Mouse (Mus musculus): ENCODE data around the gene Pclaf. TPM values are rescaled to one million over a fixed set of nuclear protein-coding genes. Genes with fewer than 3 reads are reported as not detected.

Pclaf gene
- polyA plus RNA-seq (2015; fragmentation: Nextera tagmentation; extraction: Ambion mirVana), result 11.8 and 13.6 TPM in 2 replicates

DNA sequence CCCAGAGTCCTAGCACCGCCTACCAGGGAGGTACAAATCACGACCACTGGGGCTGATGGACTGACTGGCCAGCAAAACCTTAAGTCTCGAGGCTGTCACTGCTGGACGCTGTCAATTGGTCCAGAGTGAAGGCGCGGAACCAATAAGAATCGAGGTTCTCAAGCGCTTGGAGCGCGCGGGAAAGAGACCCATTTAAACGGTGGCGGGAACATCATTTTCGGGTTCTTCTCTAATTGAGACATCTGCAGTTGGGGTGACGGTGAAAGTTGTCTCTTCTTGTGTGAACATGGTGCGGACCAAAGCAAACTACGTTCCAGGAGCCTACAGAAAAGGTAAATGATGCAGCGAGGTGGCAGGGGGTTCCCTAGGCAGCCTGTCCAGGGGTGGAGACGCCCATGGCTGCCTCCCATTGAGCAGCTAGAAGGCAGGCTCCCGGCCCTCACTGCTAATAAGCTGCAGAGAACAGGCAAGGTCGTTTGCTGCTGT is at the start of gene Pclaf:
Gene Pclaf, plus strand, starts transcription at position 95 of the 486 bp plus-strand sequence.

DNA sequence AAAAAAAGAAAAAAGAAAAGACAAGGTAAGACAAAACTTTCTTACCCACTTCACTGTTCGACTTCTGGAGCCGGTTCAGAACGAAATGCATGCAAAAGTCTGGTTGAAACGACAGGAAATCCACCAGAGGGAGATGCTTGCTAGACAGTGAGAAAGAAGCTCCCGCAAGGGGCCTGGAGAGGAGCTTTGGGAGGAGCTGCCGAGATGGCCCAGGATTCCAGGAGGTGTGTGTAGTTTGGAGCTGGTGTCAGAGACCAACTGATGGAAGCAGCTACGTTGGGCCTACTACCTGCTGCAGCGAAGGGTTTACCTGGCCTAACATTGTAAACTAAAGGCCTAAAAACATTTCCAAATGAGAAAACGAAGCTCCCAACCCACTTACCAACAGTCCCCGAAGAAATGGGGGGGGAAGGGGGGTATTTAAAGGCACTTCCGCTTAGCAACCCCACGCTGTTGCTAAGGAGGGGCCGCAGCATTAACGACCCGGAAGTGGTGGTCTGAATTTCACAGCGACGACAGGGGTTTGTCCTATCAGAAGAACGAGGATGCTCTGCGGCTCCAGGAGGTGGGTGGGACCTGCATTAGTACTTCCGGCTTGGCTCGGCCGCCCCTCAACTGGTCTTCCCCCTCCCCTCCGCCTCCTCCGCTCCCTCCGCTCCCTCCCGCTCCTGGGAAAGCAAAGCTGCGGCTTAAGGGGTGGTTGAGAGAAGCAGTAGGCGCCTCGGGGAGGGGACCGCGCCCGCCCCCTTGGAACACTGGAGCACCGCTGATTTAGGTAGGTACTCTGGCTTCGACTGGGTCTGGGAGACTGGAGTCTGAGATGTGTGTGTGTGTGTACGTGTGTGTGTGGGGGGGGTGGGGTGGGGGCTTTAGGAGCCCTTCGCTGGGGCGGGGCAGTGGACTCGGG is 18.6 kb downstream of the Pclaf start, which contains the start of the genes Trip4 and Csnk1g1:
Gene Trip4, minus strand, starts transcription at position 401 of the 907 bp plus-strand sequence.
Gene Csnk1g1, plus strand, starts transcription at position 531 of the 907 bp plus-strand sequence.

Other genes with a start within 250 kb of the Pclaf start
- 321 and 378 TPM in 2 replicates for gene Oaz2, start 222.2 kb upstream of the Pclaf start, polyA plus RNA-seq (2015; fragmentation: Nextera tagmentation; extraction: Ambion mirVana)
- gene Zfp609, start 62.7 kb upstream of the Pclaf start, polyA plus RNA-seq (2015; fragmentation: Nextera tagmentation; extraction: Ambion mirVana), result 6.0 and 6.6 TPM in 2 replicates
- gene Trip4, start 18.6 kb downstream of the Pclaf start, polyA plus RNA-seq (2015; fragmentation: Nextera tagmentation; extraction: Ambion mirVana), result 21.9 and 22.3 TPM in 2 replicates
- gene Csnk1g1, start 18.7 kb downstream of the Pclaf start, polyA plus RNA-seq (2015; fragmentation: Nextera tagmentation; extraction: Ambion mirVana), result 14.0 and 14.4 TPM in 2 replicates
- 393 and 396 TPM in 2 replicates for gene Ppib, start 170.0 kb downstream of the Pclaf start, polyA plus RNA-seq (2015; fragmentation: Nextera tagmentation; extraction: Ambion mirVana)
- 11.0 and 11.6 TPM in 2 replicates for gene Snx22, start 179.5 kb downstream of the Pclaf start, polyA plus RNA-seq (2015; fragmentation: Nextera tagmentation; extraction: Ambion mirVana)
- 57.8 and 60.4 TPM in 2 replicates for gene Snx1, start 236.3 kb downstream of the Pclaf start, polyA plus RNA-seq (2015; fragmentation: Nextera tagmentation; extraction: Ambion mirVana)
- gene Ciao2a, start 236.4 kb downstream of the Pclaf start, polyA plus RNA-seq (2015; fragmentation: Nextera tagmentation; extraction: Ambion mirVana), result 70.3 and 80.4 TPM in 2 replicates

All from neural tube, postnatal 0 days (tissue).